Comparison of ENCODE assay signal across 7 mouse cellular contexts in genomic region chr13:54227916-54228483, GRCm38 (mm10). TPM values are rescaled to one million over a fixed set of nuclear protein-coding genes. Genes with fewer than 3 reads are reported as not detected.
DNase-seq lines count a peak whose midpoint lies in the region; ATAC-seq and TF ChIP-seq lines count a peak whose summit lies in the region.

No protein-coding gene starts in this region.

- no peak overlapping the region for H3K27ac ChIP-seq in ES-E14 (ENCODE audit: insufficient read depth, low read depth, low read length, poor library complexity, severe bottlenecking)
- H3K27ac ChIP-seq in kidney, adult 2 months (ENCODE audit: insufficient read depth, low read depth, low read length): no peak overlapping the region
- no peak overlapping the region for H3K27ac ChIP-seq in limb, embryonic 11.5 days (replicated peaks; ENCODE audit: low read depth, low read length)

- H3K36me3 ChIP-seq in ES-E14 (ENCODE audit: control insufficient read depth, insufficient read depth, low read length, poor library complexity, severe bottlenecking): no peaks in the 10 kb centered on the region
- no peaks in the 10 kb centered on the region for H3K36me3 ChIP-seq in kidney, adult 2 months (ENCODE audit: control insufficient read depth, insufficient read depth, low read length)
- no peaks in the 10 kb centered on the region for H3K36me3 ChIP-seq in limb, embryonic 11.5 days (ENCODE audit: control insufficient read depth, insufficient read depth, low read length)

- in situ Hi-C loops in ES-E14 (cut with MboI; ENCODE audit: low sequenced_read_pairs in 2 of 2, unreplicated experiment in 2 of 2): loop anchor here (10.0 kb wide), 1 partner anchor 113 kb away; no protein-coding TSS in a partner anchor

- no peak overlapping the region for H3K4me3 ChIP-seq in ES-E14 (ENCODE audit: insufficient read depth in 1 of 2, low read depth in 1 of 2, low read length in 2 of 2, poor library complexity in 1 of 2, severe bottlenecking in 1 of 2)
- no peak overlapping the region for H3K4me3 ChIP-seq in kidney, adult 2 months (ENCODE audit: insufficient read depth, low read depth, low read length)
- no peak overlapping the region for H3K4me3 ChIP-seq in limb, embryonic 11.5 days (ENCODE audit: low read depth, low read length)

- DNase-seq in 416B (ENCODE audit: low read depth) (peak; percentile 59), ES-E14 (ENCODE audit: low read depth, low spot score) (peak; percentile 47)
- DNase-seq in cerebellum, adult 9-11 months: peak; percentile 41
- DNase-seq in frontal cortex, postnatal 36 days (ENCODE audit: low spot score in 2 of 2): peak; percentile 47 to 74
- DNase-seq in kidney, adult 2 months: peak; percentile 44
- DNase-seq in limb, embryonic 11.5 days (ENCODE audit: low spot score): peak; percentile 54

- no peak for ATAC-seq in limb, embryonic 11.5 days (ENCODE audit: insufficient number of reproducible peaks, low FRiP score, low TSS enrichment, low read depth)
- ATAC-seq in neutrophil, adult 5-6 weeks (ENCODE audit: extremely low read depth, insufficient number of reproducible peaks, low FRiP score, poor library complexity, severe bottlenecking): peak; percentile 14; the same call in 1 of the 2 replicates

- peak; percentile 55 for TF ChIP-seq CTCF in kidney, adult 2 months (conservative IDR thresholded peaks at IDR 0.05; ENCODE audit: insufficient read depth, insufficient read length, low read depth, low read length)

- H3K4me1 ChIP-seq in ES-E14 (ENCODE audit: control insufficient read depth in 2 of 2, insufficient read depth in 2 of 2, low read length in 2 of 2, poor library complexity in 1 of 2): no peaks in the 10 kb centered on the region; a peak in 1 of 4 replicates
- peaks cover 3% of the 10 kb centered on the region; the same call in 1 of the 2 replicates for H3K4me1 ChIP-seq in kidney, adult 2 months (ENCODE audit: control insufficient read depth, insufficient read depth, low read length)
- H3K4me1 ChIP-seq in limb, embryonic 11.5 days (ENCODE audit: control insufficient read depth, insufficient read depth, low read length): no peaks in the 10 kb centered on the region

- H3K9me3 ChIP-seq in ES-E14 (ENCODE audit: control insufficient read depth, insufficient read depth, low read depth, low read length): no peaks in the 10 kb centered on the region
- no peaks in the 10 kb centered on the region for H3K9me3 ChIP-seq in limb, embryonic 11.5 days (ENCODE audit: control insufficient read depth, low read length)

- H3K27me3 ChIP-seq in kidney, adult 2 months (replicated peaks; ENCODE audit: control insufficient read depth, insufficient read depth, low read length): no peaks in the 10 kb centered on the region
- no peaks in the 10 kb centered on the region for H3K27me3 ChIP-seq in limb, embryonic 11.5 days (ENCODE audit: control insufficient read depth, insufficient read depth, low read length)

- H3K9ac ChIP-seq in ES-E14 (ENCODE audit: insufficient read depth, low read depth, low read length, poor library complexity, severe bottlenecking): no peak overlapping the region
- no peak overlapping the region for H3K9ac ChIP-seq in limb, embryonic 11.5 days (ENCODE audit: low read length)

- WGBS in kidney, adult 2 months: 27% methylated on average over 13 of the region's 13 CpGs
- WGBS in limb, embryonic 11.5 days: 20% methylated on average over 13 of the region's 13 CpGs

- no peak overlapping the region for H3K4me2 ChIP-seq in limb, embryonic 11.5 days (ENCODE audit: low read depth, severe bottlenecking)

- no peak for TF ChIP-seq POLR2A in kidney, adult 2 months (IDR thresholded peaks at IDR 0.05; ENCODE audit: low read depth, low read length)

TF ChIP-seq in ES-E14, 5 proteins besides CTCF, POLR2A, EP300 and RAD21:
- peak; percentile 59; the same call in 1 of the 2 replicates for TF ChIP-seq ZC3H11A (IDR thresholded peaks at IDR 0.05; ENCODE audit: borderline replicate concordance, low read depth, low read length)
- no peak for TF ChIP-seq CHD2 (IDR thresholded peaks at IDR 0.05; ENCODE audit: low read depth, low read length)
- TF ChIP-seq ZNF384 (IDR thresholded peaks at IDR 0.05; ENCODE audit: low read depth, low read length): no peak
- no peak for TF ChIP-seq MAFK (IDR thresholded peaks at IDR 0.05; ENCODE audit: insufficient read depth, low read depth, low read length)

RNA-seq across cellular contexts. Expression of gene Hrh2, which starts 36.1 kb away (rescaled TPM):
- 0.62 and 0.79 TPM in 2 replicates for total RNA-seq in ES-E14 (2012; rRNA removed)
- 0.50 and 0.53 TPM in 2 replicates for polyA plus RNA-seq in kidney, adult 2 months (2012; rRNA removed)
- not detected in 2 replicates for polyA plus RNA-seq in limb, embryonic 11.5 days (2014; fragmentation: Nextera tagmentation; extraction: Ambion mirVana)
- 31.4 and 32.7 TPM in 2 replicates for total RNA-seq in neutrophil, adult 5-6 weeks (2017)

Comparison
In these comparisons a context has a peak if more than half of its experiments do, and no peak if none do; other contexts are left out.
1. RNA of gene Hrh2, which starts 36.1 kb away (total RNA-seq): 31.4 to 32.7 TPM in neutrophil, adult 5-6 weeks; 0.62 to 0.79 TPM in ES-E14; every median in the first group is over 10 times any median in the second.
2. Peak in every context shown above with its lines, with median percentiles within 50 percentile points of each other: DNase-seq.